Mouse (Mus musculus): ENCODE results near the gene Tmem267. TPM values are rescaled to one million over a fixed set of nuclear protein-coding genes. Genes with fewer than 3 reads are reported as not detected.
"Not testable (repeated sequence)": the region's sequence is repeated elsewhere in the genome, so short reads cannot be mapped to it uniquely, and the experiment has no call there.

Gene Tmem267
- polyA plus RNA-seq (2016; fragmentation: Nextera tagmentation; extraction: Ambion mirVana) = 1.3 and 1.5 TPM in 2 replicates

GRCm38 (mm10) chr13:119487880-119488580 lies at the start of gene Tmem267, which contains the start of gene 3110070M22Rik:
Tmem267 (plus strand) TSS chr13:119488039.
3110070M22Rik (minus strand) TSS chr13:119488383.
- no peak for ATAC-seq (ENCODE audit: insufficient number of reproducible peaks, insufficient read depth, low FRiP score, low TSS enrichment)
- Histone ChIP-seq H3K27ac (0 out of 2 replicates have a peak within 1 kb of the TSS, but pooled peaks have one; percentile 1), H3K27me3 (no peaks in the 10 kb centered on the region), H3K4me2 (replicated peaks) (peak within 1 kb of the TSS; percentile 28), H3K4me3 (no peak within 1 kb of the TSS; the same call in 1 of the 2 replicates), H3K4me1 (no peaks in the 10 kb centered on the region), H3K9me3 (peaks cover 15% of the 10 kb centered on the region), H3K9ac (0 out of 2 replicates have a peak within 1 kb of the TSS, but pooled peaks have one; percentile 2), H3K36me3 (peaks cover 21% of the 10 kb centered on the region)
- WGBS = 73% methylated on average over 86 of the region's 87 CpGs

GRCm38 (mm10) chr13:119442244-119442643 lies 45.6 kb upstream of the Tmem267 start:
- Histone ChIP-seq H3K9me3 (no peaks in the 10 kb centered on the region), H3K27me3 (no peaks in the 10 kb centered on the region), H3K9ac (no peak overlapping the region), H3K27ac (no peak overlapping the region), H3K4me3 (no peak overlapping the region), H3K4me2 (replicated peaks) (no peak overlapping the region), H3K36me3 (peaks cover 60% of the 10 kb centered on the region), H3K4me1 (no peaks in the 10 kb centered on the region)
- ATAC-seq (ENCODE audit: insufficient number of reproducible peaks, insufficient read depth, low FRiP score, low TSS enrichment) = no peak
- 85% methylated on average over 1 of the region's 1 CpGs for WGBS

- peaks cover 44% of the 10 kb centered on the region for H3K36me3 ChIP-seq
- no peak overlapping the region for H3K4me3 ChIP-seq
- no peak for ATAC-seq (ENCODE audit: insufficient number of reproducible peaks, insufficient read depth, low FRiP score, low TSS enrichment)
- H3K4me1 ChIP-seq = no peaks in the 10 kb centered on the region
- no peaks in the 10 kb centered on the region for H3K27me3 ChIP-seq
- no peak overlapping the region for H3K4me2 ChIP-seq (replicated peaks)
- no peaks in the 10 kb centered on the region for H3K9me3 ChIP-seq
- no peak overlapping the region for H3K9ac ChIP-seq
- 90% methylated on average over 4 of the region's 4 CpGs for WGBS
- H3K27ac ChIP-seq = no peak overlapping the region
Measured at GRCm38 (mm10) chr13:119453563-119453962, 34.3 kb upstream of the Tmem267 start.

GRCm38 (mm10) chr13:119455082-119455481 lies 32.8 kb upstream of the Tmem267 start:
- H3K27me3 ChIP-seq = no peaks in the 10 kb centered on the region
- H3K27ac ChIP-seq = no peak overlapping the region
- H3K4me3 ChIP-seq = no peak overlapping the region
- ATAC-seq (ENCODE audit: insufficient number of reproducible peaks, insufficient read depth, low FRiP score, low TSS enrichment) = no peak
- H3K4me1 ChIP-seq = no peaks in the 10 kb centered on the region
- no peaks in the 10 kb centered on the region for H3K9me3 ChIP-seq
- H3K4me2 ChIP-seq (replicated peaks) = no peak overlapping the region
- peaks cover 45% of the 10 kb centered on the region for H3K36me3 ChIP-seq
- H3K9ac ChIP-seq = no peak overlapping the region

- ATAC-seq (ENCODE audit: insufficient number of reproducible peaks, insufficient read depth, low FRiP score, low TSS enrichment) = no peak
- H3K36me3 ChIP-seq = peaks cover 32% of the 10 kb centered on the region
- H3K9ac ChIP-seq = no peak overlapping the region
- no peak overlapping the region for H3K27ac ChIP-seq
- no peak overlapping the region for H3K4me2 ChIP-seq (replicated peaks)
- no peaks in the 10 kb centered on the region for H3K27me3 ChIP-seq
- H3K9me3 ChIP-seq = no peaks in the 10 kb centered on the region
- WGBS = 94% methylated on average over 7 of the region's 7 CpGs
- H3K4me3 ChIP-seq = no peak overlapping the region
- H3K4me1 ChIP-seq = no peaks in the 10 kb centered on the region
Measured at GRCm38 (mm10) chr13:119456342-119456741, 31.5 kb upstream of the Tmem267 start.

GRCm38 (mm10) chr13:119461900-119462595 lies 25.8 kb upstream of the Tmem267 start:
- ATAC-seq (ENCODE audit: insufficient number of reproducible peaks, insufficient read depth, low FRiP score, low TSS enrichment) = peak; percentile 53; the same call in 1 of the 2 replicates
- peak overlapping the region; percentile 51 for H3K4me2 ChIP-seq (replicated peaks)
- no peaks in the 10 kb centered on the region for H3K27me3 ChIP-seq
- peaks cover 20% of the 10 kb centered on the region for H3K36me3 ChIP-seq
- H3K4me3 ChIP-seq = peak overlapping the region; percentile 81
- H3K4me1 ChIP-seq = peaks cover 8% of the 10 kb centered on the region
- WGBS = 12% methylated on average over 10 of the region's 10 CpGs
- H3K27ac ChIP-seq = peak overlapping the region; percentile 59
- peak overlapping the region; percentile 84 for H3K9ac ChIP-seq
- H3K9me3 ChIP-seq = no peaks in the 10 kb centered on the region

- WGBS = 7% methylated on average over 57 of the region's 57 CpGs
- no peaks in the 10 kb centered on the region for H3K9me3 ChIP-seq
- peaks cover 8% of the 10 kb centered on the region for H3K4me1 ChIP-seq
- H3K27me3 ChIP-seq = no peaks in the 10 kb centered on the region
- H3K9ac ChIP-seq = peak within 1 kb of the TSS; percentile 84
- H3K4me2 ChIP-seq (replicated peaks) = peak within 1 kb of the TSS; percentile 71
- peak within 1 kb of the TSS; percentile 59 for H3K27ac ChIP-seq
- H3K4me3 ChIP-seq = peak within 1 kb of the TSS; percentile 81
- H3K36me3 ChIP-seq = peaks cover 27% of the 10 kb centered on the region
- ATAC-seq (ENCODE audit: insufficient number of reproducible peaks, insufficient read depth, low FRiP score, low TSS enrichment) = peak; percentile 87
Measured at GRCm38 (mm10) chr13:119462596-119463560, 25.0 kb upstream of the Tmem267 start, which contains the start of gene 4833420G17Rik. 4833420G17Rik (plus strand) TSS chr13:119462768.

GRCm38 (mm10) chr13:119476631-119477030 lies 11.2 kb upstream of the Tmem267 start:
- no peaks in the 10 kb centered on the region for H3K4me1 ChIP-seq
- no peaks in the 10 kb centered on the region for H3K9me3 ChIP-seq
- H3K4me3 ChIP-seq = no peak overlapping the region
- no peak overlapping the region for H3K4me2 ChIP-seq (replicated peaks)
- no peak for ATAC-seq (ENCODE audit: insufficient number of reproducible peaks, insufficient read depth, low FRiP score, low TSS enrichment)
- H3K27ac ChIP-seq = no peak overlapping the region
- no peaks in the 10 kb centered on the region for H3K27me3 ChIP-seq
- 93% methylated on average over 9 of the region's 9 CpGs for WGBS
- no peak overlapping the region for H3K9ac ChIP-seq
- H3K36me3 ChIP-seq = peaks cover 63% of the 10 kb centered on the region

GRCm38 (mm10) chr13:119477789-119478188 lies 10.1 kb upstream of the Tmem267 start:
- Histone ChIP-seq H3K27me3 (no peaks in the 10 kb centered on the region), H3K9ac (no peak overlapping the region), H3K27ac (no peak overlapping the region), H3K4me2 (replicated peaks) (no peak overlapping the region), H3K9me3 (no peaks in the 10 kb centered on the region), H3K36me3 (peaks cover 56% of the 10 kb centered on the region), H3K4me1 (no peaks in the 10 kb centered on the region), H3K4me3 (no peak overlapping the region)
- WGBS = 89% methylated on average over 2 of the region's 2 CpGs
- ATAC-seq (ENCODE audit: insufficient number of reproducible peaks, insufficient read depth, low FRiP score, low TSS enrichment) = no peak

- Histone ChIP-seq H3K4me3 (no peak overlapping the region; the same call in 1 of the 2 replicates), H3K4me2 (replicated peaks) (peak overlapping the region; percentile 28), H3K27me3 (no peaks in the 10 kb centered on the region), H3K9ac (no peak overlapping the region), H3K27ac (no peak overlapping the region), H3K36me3 (peaks cover 23% of the 10 kb centered on the region), H3K9me3 (peaks cover 15% of the 10 kb centered on the region), H3K4me1 (no peaks in the 10 kb centered on the region)
- 50% methylated on average over 7 of the region's 7 CpGs for WGBS
- ATAC-seq (ENCODE audit: insufficient number of reproducible peaks, insufficient read depth, low FRiP score, low TSS enrichment) = no peak
Measured at GRCm38 (mm10) chr13:119487354-119487753, 485 bp upstream of the Tmem267 start.

GRCm38 (mm10) chr13:119492083-119492482 lies 4.2 kb downstream of the Tmem267 start:
- not testable (repeated sequence) for H3K9ac ChIP-seq; H3K4me3 ChIP-seq; H3K4me2 ChIP-seq (replicated peaks); H3K27me3 ChIP-seq; H3K27ac ChIP-seq; ATAC-seq (ENCODE audit: insufficient number of reproducible peaks, insufficient read depth, low FRiP score, low TSS enrichment); H3K36me3 ChIP-seq; H3K4me1 ChIP-seq
- peaks cover 20% of the 10 kb centered on the region for H3K9me3 ChIP-seq
- WGBS = 90% methylated on average over 10 of the region's 10 CpGs
